Mouse (Mus musculus): ENCODE results near the gene Sez6l.

DNA sequence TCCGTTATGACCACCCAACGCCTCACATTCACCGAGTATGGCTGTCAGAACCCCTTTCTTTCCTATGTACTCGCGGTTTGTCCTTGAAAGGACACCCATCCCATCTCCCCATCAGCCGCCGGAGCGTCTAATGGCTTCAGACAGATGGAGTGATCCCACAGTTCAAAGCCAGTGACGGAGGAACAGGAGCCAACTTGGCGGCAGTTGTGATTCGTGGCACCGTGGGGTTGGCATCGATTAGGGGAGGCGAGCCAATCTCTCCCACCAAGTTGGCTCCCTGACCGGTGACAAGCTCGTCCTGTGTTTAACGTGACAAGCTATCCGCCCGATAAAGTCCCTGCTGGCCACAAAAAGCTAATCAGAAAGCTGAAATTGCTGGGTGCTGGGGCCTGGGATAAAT is 50.0 kb downstream of the Sez6l start:
- TF ChIP-seq POLR2A (IDR thresholded peaks at IDR 0.05; ENCODE audit: low read depth, low read length) (no peak), CTCF (IDR thresholded peaks at IDR 0.05; ENCODE audit: borderline replicate concordance, insufficient read depth, low read length) (no peak)
